Mouse (Mus musculus): Measurements from ENCODE around the gene Gm20481.

DNA sequence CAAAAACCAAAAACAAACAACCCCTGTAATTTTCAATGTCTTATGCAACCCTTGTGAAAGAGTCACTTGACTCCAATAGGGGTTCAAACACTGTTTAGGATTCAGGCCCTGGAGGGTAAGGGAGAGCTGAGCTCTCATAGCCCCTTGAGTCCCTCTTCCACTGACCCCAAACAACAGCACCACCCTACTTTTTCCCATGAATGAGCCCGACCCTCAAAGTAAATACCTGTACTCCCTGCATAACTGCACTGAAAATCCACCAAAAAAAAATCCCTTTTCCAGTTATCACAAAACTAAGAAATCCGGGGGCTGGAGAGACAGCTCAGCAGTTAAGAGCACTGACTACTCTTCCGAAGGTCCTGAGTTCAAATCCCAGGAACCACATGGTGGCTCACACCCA is 13.8 kb upstream of the Gm20481 start:
- TF ChIP-seq POLR2A (IDR thresholded peaks at IDR 0.05; ENCODE audit: control insufficient read depth, extremely low read depth, insufficient read depth, low read length, poor library complexity): no peak
- TF ChIP-seq CTCF (IDR thresholded peaks at IDR 0.05; ENCODE audit: borderline replicate concordance, control insufficient read depth, extremely low read depth, insufficient read depth, low read length, poor library complexity): no peak

All from thymus, adult 2 months (tissue).